Mouse (Mus musculus) heart, postnatal 36 days (tissue): ENCODE data around the gene Edf1. TPM values are rescaled to one million over a fixed set of nuclear protein-coding genes. Genes with fewer than 3 reads are reported as not detected.

Source experiments
- total RNA-seq, 2 experiments: library from RNA; stranded (reverse); gene quantifications; 2 replicates each; pipeline ENCODE4 v1.2.3; 2021

The Edf1 gene
- total RNA-seq, 2 experiments from 2014 or later: 215 to 227 TPM

Other genes with a start within 250 kb of the Edf1 start
- not detected for gene Grin1, start 238.7 kb upstream of the Edf1 start, total RNA-seq
- 10 to 100 TPM; 21.9 to 23.2 TPM for gene Man1b1, start 225.5 kb upstream of the Edf1 start, total RNA-seq
- gene Dpp7, start 201.5 kb upstream of the Edf1 start, total RNA-seq: 1 to 10 TPM; 3.4 to 3.7 TPM
- 1 to 10 TPM; 6.7 to 8.6 TPM for gene Uap1l1, start 192.2 kb upstream of the Edf1 start, total RNA-seq
- gene Sapcd2, start 185.5 kb upstream of the Edf1 start, total RNA-seq: under 1 TPM; 0.46 to 0.56 TPM
- 10 to 100 TPM; 14.5 to 15.4 TPM for gene Entpd2, start 162.0 kb upstream of the Edf1 start, total RNA-seq
- 10 to 100 TPM; 27.3 to 27.8 TPM for gene Npdc1, start 158.5 kb upstream of the Edf1 start, total RNA-seq
- under 1 TPM; 0.27 to 0.36 TPM for gene Fut7, start 134.6 kb upstream of the Edf1 start, total RNA-seq
- gene Abca2, start 129.1 kb upstream of the Edf1 start, total RNA-seq: 10 to 100 TPM; 35.5 to 39.9 TPM
- gene Clic3, start 101.0 kb upstream of the Edf1 start, total RNA-seq: 1 to 10 TPM; 1.2 to 1.6 TPM
- gene Paxx, start 96.8 kb upstream of the Edf1 start, total RNA-seq: 10 to 100 TPM; 23.0 to 23.4 TPM
- gene Ptgds, start 87.8 kb upstream of the Edf1 start, total RNA-seq: 100 to 1,000 TPM; 189 to 202 TPM
- not detected for gene Lcn12, start 63.9 kb upstream of the Edf1 start, total RNA-seq
- gene Fbxw5, start 57.1 kb upstream of the Edf1 start, total RNA-seq: 10 to 100 TPM; 82.7 to 92.8 TPM
- gene C8g, start 56.1 kb upstream of the Edf1 start, total RNA-seq: 1 to 10 TPM; 1.5 to 1.6 TPM
- gene Traf2, start 10.9 kb upstream of the Edf1 start, total RNA-seq: 10 to 100 TPM; 14.3 to 14.6 TPM
- gene Mamdc4, start 17.0 kb downstream of the Edf1 start, total RNA-seq: 1 to 10 TPM in 1 of 2 experiments, under 1 TPM in 1; 0.65 to 2.5 TPM
- 10 to 100 TPM; 64.1 to 67.4 TPM for gene Phpt1, start 17.4 kb downstream of the Edf1 start, total RNA-seq
- gene Ajm1, start 23.9 kb downstream of the Edf1 start, total RNA-seq: under 1 TPM; 0.08 TPM
- 10 to 100 TPM; 60.9 to 62.5 TPM for gene Rabl6, start 50.7 kb downstream of the Edf1 start, total RNA-seq
- gene Ccdc183, start 59.8 kb downstream of the Edf1 start, total RNA-seq: not detected
- 10 to 100 TPM; 24.1 to 29.5 TPM for gene Tmem141, start 64.2 kb downstream of the Edf1 start, total RNA-seq
- 1 to 10 TPM; 5.2 to 7.5 TPM for gene Fcna, start 70.2 kb downstream of the Edf1 start, total RNA-seq
- gene Lcn8, start 95.3 kb downstream of the Edf1 start, total RNA-seq: under 1 TPM in 1 of 2 experiments, not detected in 1; 0.73 TPM
- gene Lcn5, start 100.1 kb downstream of the Edf1 start, total RNA-seq: not detected
- not detected for gene Lcn6, start 118.9 kb downstream of the Edf1 start, total RNA-seq
- gene Lcn10, start 124.9 kb downstream of the Edf1 start, total RNA-seq: not detected
- not detected for gene Obp2a, start 142.2 kb downstream of the Edf1 start, total RNA-seq
- gene Bmyc, start 148.9 kb downstream of the Edf1 start, total RNA-seq: 10 to 100 TPM; 12.2 to 13.4 TPM
- not detected for gene Obp2b, start 179.2 kb downstream of the Edf1 start, total RNA-seq
- not detected for gene Lcn3, start 207.7 kb downstream of the Edf1 start, total RNA-seq
- not detected for gene Lcn11, start 219.2 kb downstream of the Edf1 start, total RNA-seq
- not detected for gene Gm13539, start 224.4 kb downstream of the Edf1 start, total RNA-seq